Mouse (Mus musculus) brain, embryonic 14.5 days (tissue): ENCODE measurements at regions not wholly inside any gene's neighbourhood (a gene's known extent, or its start where the extent isn't known, plus 50 kb on each side); places are given as distances from the start of the nearest gene placed in this dataset.
"Not testable (repeated sequence)": the region's sequence is repeated elsewhere in the genome, so short reads cannot be mapped to it uniquely, and the experiment has no call there.

Experiments
- DNase-seq: peaks from one replicate; pipeline ENCODE4 v3.0.0-alpha.2; 2011; ENCODE audit warnings: low read depth
- CTCF ChIP-seq: fragments of 200-500 bp; IDR thresholded peaks from 2 replicates; pipeline ENCODE4 v1.5.1; 2012; ENCODE audit warnings: inconsistent platforms, mild to moderate bottlenecking, moderate library complexity, borderline replicate concordance; ENCODE audit not compliant: insufficient read depth, insufficient read length; ENCODE audit errors: extremely low read depth
- POLR2A ChIP-seq: fragments of 200-500 bp; IDR thresholded peaks from 2 replicates; pipeline ENCODE4 v1.6.1; 2012; ENCODE audit warnings: mild to moderate bottlenecking, inconsistent platforms, borderline replicate concordance; ENCODE audit not compliant: poor library complexity, insufficient read depth, insufficient read length, severe bottlenecking; ENCODE audit errors: extremely low read depth

DNA sequence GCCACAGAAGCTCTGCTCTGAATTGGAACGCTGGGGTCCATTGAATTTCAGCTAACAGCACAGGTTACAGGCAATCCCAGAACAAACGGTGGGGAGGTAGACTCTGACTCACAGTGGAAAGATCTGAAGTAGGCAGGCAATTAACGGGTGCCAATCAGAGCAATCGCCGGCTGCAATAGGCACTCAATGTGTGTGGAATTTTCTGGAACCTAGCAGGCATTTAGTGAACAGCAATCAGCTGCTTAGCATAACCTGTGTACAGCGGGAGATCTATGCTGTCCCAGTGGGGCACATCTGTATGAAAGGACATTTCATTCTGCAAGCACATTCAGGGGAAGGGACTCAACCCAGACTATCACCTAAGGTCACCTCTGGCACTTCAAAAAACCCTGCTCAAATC, 213.4 kb downstream of the 1810013L24Rik start:
- DNase-seq = peak; percentile 33
- TF ChIP-seq POLR2A (no peak), CTCF (no peak)

GRCm38 (mm10) chr16:9046864-9047263, 217.0 kb downstream of the 1810013L24Rik start:
- DNase-seq = no peak
- TF ChIP-seq POLR2A = no peak
- TF ChIP-seq CTCF = no peak

DNA sequence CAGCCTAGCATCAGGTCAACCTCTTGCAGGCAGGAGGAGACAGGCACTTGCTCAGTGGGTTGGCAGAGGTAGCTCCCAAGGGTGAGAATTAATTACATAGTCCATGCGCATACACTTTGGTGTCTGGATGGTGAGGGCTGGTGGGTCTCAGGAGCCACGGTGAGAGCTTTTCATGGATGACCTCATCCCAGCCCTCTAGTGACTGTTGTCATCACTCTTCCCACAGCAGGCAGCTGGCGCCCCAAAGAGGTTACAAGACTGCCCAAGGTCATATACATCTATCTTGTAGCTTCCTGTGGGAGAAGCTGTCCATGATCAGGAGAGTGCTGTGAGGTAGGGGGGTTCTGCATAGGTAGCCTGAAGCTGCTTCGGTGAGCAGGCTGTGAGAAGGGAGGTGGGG, 224.5 kb downstream of the 1810013L24Rik start:
- DNase-seq = no peak
- TF ChIP-seq CTCF = no peak
- no peak for TF ChIP-seq POLR2A

DNA sequence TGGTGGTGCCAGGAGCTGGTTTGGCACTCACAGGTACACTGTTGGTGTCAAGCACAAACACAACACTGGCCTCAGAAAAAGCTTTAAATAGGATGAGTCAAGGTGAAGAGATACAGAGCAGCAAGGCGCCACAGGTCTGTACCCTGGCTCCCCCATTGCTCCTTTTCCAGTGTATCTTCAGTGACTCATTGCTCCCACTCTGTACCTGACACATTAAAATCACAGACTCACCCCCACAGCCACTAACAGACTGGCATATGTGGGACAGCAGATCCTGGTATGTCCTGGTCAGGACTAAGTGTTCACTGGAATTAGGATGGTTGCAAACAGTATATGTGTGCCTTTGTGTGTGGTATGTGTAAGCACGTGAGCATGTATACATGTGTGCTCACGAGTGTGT, 226.5 kb downstream of the 1810013L24Rik start:
- DNase-seq = no peak
- TF ChIP-seq POLR2A (no peak), CTCF (no peak)

DNA sequence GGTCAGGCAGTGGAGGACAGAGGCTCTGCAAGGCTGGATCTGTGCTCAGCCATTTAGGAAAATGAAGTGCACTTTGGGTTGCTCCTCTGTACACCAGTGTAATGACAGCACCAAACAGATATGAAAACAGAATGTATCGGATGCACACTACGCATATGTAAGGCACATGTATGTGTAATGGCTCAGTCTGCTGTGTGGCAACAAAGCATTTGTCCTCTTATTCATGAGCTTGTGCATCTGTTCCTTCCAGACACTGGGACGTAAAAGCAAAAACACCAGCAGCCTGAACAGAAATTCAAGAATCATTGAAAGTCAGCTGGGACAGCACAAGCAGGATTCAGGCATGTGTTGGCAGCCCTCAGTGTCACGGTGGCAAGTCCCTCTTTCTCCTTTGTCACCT, 241.6 kb downstream of the 1810013L24Rik start:
- no peak for DNase-seq
- TF ChIP-seq CTCF (no peak), POLR2A (no peak)

DNA sequence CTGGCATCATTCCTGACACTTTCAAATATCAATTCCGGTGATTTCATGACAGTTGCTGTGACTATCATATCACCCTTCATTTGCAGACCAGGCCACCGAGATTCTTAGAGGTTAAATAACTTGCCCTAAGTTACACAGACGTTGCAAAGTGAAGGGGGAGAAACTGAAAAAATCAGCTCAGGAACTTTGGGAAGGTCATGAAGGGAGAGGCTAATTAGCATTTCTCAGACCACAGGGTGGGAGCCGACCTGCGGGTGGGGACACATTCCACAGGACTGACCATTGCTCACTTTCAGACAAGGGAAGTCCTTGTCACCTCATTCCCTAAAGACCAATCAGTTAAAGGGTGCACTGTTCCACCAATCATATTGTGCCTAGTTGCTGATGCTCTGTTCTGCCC, 242.1 kb downstream of the 1810013L24Rik start:
- DNase-seq = not testable (repeated sequence)

DNA sequence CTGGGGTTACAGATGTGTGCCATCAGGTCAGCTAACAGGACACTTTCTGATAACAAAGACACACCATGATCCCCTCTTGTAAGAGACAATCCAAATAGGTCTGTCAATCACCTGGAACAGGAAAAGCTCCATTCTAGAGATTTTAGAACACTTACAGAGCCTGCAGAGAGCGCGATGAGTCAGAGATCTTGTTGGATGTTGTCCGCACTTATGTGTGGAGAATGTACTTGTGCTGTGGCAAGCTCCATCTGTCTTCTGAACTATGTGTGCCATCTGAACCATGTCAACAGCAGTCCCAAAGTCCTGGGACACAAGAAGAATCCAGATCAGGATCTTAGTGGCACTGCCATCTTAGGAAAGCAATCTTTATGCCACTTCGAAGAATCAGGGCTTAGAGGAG, 244.4 kb downstream of the 1810013L24Rik start:
- DNase-seq = no peak
- TF ChIP-seq POLR2A = no peak
- no peak for TF ChIP-seq CTCF

GRCm38 (mm10) chr16:9077451-9077850, 247.6 kb downstream of the 1810013L24Rik start:
- no peak for DNase-seq
- no peak for TF ChIP-seq POLR2A
- no peak for TF ChIP-seq CTCF

- no peak for TF ChIP-seq CTCF
- no peak for TF ChIP-seq POLR2A
- peak; percentile 50 for DNase-seq
Measured at GRCm38 (mm10) chr16:9078405-9078942, 248.6 kb downstream of the 1810013L24Rik start.

DNA sequence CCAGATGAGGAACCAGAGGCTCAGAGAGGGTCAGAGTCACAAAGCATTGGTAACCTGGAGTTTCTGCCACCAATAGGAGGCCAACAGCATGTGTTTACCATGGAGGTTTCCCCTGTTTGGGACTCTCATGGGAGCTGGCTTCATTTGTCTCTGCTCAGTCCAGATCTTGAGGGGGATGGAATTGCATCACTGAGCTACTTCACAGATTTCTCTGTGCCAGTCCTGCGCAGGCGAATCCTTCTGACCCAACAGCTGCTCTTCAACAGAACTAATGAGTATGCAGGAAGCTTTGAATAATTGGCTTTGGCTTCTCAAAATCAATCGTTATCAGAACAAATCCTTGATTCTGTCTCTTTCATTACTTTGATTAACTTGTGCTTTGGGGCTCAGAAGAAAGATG, 253.1 kb downstream of the 1810013L24Rik start:
- DNase-seq = no peak
- TF ChIP-seq POLR2A = no peak
- TF ChIP-seq CTCF = no peak

DNA sequence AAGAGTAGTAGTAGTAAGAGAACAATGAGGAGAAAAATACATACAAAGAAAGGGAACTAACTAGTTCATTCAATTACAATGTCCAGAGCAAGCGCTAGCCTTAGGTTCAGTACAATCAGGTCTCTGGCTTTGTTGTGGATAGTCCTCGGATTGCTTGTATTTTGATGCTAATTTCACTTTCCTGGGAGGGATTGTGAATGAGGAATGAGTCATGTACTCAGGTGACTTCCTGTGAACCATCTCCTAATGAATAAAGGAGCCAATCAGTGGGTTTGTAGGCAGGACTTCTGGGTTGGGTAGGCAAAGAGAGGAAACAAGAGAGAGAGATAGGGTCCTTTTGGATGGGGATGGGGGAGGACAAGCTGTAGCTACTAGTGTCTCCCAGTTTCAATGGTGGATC, 253.8 kb downstream of the 1810013L24Rik start:
- TF ChIP-seq CTCF (no peak), POLR2A (no peak)
- DNase-seq = no peak

GRCm38 (mm10) chr16:9084581-9084980, 254.7 kb downstream of the 1810013L24Rik start:
- TF ChIP-seq POLR2A (no peak), CTCF (no peak)
- DNase-seq = no peak

- DNase-seq = peak; percentile 45
Measured at GRCm38 (mm10) chr16:9085133-9085532, 255.2 kb downstream of the 1810013L24Rik start.

GRCm38 (mm10) chr16:9085977-9086376, 256.1 kb downstream of the 1810013L24Rik start:
- TF ChIP-seq CTCF (no peak), POLR2A (no peak)
- no peak for DNase-seq

More at GRCm38 (mm10) chr16:9085133-9085532, 255.2 kb downstream of the 1810013L24Rik start:
- no peak for TF ChIP-seq POLR2A
- no peak for TF ChIP-seq CTCF

DNA sequence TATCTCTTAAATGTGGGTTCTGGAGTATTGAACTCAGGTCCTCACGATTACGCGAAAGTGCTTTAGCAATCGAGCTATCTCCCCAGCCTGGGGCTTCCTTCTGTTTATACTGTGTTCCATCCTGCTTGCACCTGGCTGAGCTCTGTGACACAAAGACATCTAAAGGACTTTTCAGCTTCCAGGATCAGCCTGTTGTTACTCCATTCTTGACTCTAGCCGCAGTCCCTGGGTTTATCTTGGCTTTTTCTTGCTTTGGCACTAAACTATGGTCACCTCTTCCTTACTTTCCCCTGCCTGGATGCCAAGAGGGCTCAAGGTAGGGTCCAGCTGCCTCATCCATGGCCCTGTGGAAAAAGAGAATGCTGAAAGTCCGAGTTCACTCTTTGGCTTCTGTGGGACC, 261.9 kb downstream of the 1810013L24Rik start:
- DNase-seq = no peak
- no peak for TF ChIP-seq POLR2A
- no peak for TF ChIP-seq CTCF
